Mouse (Mus musculus): Measurements from ENCODE around the gene Peli2.

The Peli2 gene

GRCm38 (mm10) chr14:48293498-48293897 is 172.9 kb downstream of the Peli2 start:
- no peak for DNase-seq (ENCODE audit: low spot score)

GRCm38 (mm10) chr14:48295410-48295809 is 174.8 kb downstream of the Peli2 start:
- DNase-seq (ENCODE audit: low spot score): no peak

GRCm38 (mm10) chr14:48295815-48296271 is 175.2 kb downstream of the Peli2 start:
- DNase-seq (ENCODE audit: low spot score): no peak

GRCm38 (mm10) chr14:48296820-48297219 is 176.2 kb downstream of the Peli2 start:
- no peak for DNase-seq (ENCODE audit: low spot score)

- DNase-seq (ENCODE audit: low spot score): no peak
Measured at GRCm38 (mm10) chr14:48302471-48303186, 182.0 kb downstream of the Peli2 start.

- DNase-seq (ENCODE audit: low spot score): no peak
Measured at GRCm38 (mm10) chr14:48303235-48303634, 182.6 kb downstream of the Peli2 start.

GRCm38 (mm10) chr14:48303841-48304240 is 183.2 kb downstream of the Peli2 start:
- no peak for DNase-seq (ENCODE audit: low spot score)

GRCm38 (mm10) chr14:48313234-48313633 is 192.6 kb downstream of the Peli2 start:
- DNase-seq (ENCODE audit: low spot score): no peak

GRCm38 (mm10) chr14:48316396-48316795 is 195.8 kb downstream of the Peli2 start:
- no peak for DNase-seq (ENCODE audit: low spot score)

GRCm38 (mm10) chr14:48323771-48324459 is 203.3 kb downstream of the Peli2 start:
- no peak for DNase-seq (ENCODE audit: low spot score)

- DNase-seq (ENCODE audit: low spot score): no peak
Measured at GRCm38 (mm10) chr14:48324460-48324850, 203.8 kb downstream of the Peli2 start.

- DNase-seq (ENCODE audit: low spot score): no peak
Measured at GRCm38 (mm10) chr14:48327746-48328145, 207.1 kb downstream of the Peli2 start.

- no peak for DNase-seq (ENCODE audit: low spot score)
Measured at GRCm38 (mm10) chr14:48329716-48330365, 209.2 kb downstream of the Peli2 start.
